Mouse (Mus musculus) myocyte (in vitro differentiated cells): ENCODE results near the gene Fosl2. TPM values are rescaled to one million over a fixed set of nuclear protein-coding genes. Genes with fewer than 3 reads are reported as not detected.

Experiments
- H3K27me3 ChIP-seq: one replicate; pipeline ENCODE4 v1.6.1; 2011; ENCODE audit not compliant: control insufficient read depth, insufficient read depth, insufficient read length
- H3K36me3 ChIP-seq: one replicate; pipeline ENCODE4 v1.6.1; 2011; ENCODE audit not compliant: control insufficient read depth, insufficient read depth
- H3K4me2 ChIP-seq: one replicate; pipeline ENCODE4 v1.6.1; 2011; ENCODE audit warnings: low read depth, control low read depth
- H3K4me3 ChIP-seq: one replicate; pipeline ENCODE4 v1.5.1; 2011; ENCODE audit warnings: mild to moderate bottlenecking, control low read depth, moderate library complexity
- H3K79me2 ChIP-seq: one replicate; pipeline ENCODE4 v1.6.1; 2011; ENCODE audit not compliant: control insufficient read depth, insufficient read depth
- H3ac ChIP-seq: one replicate; pipeline ENCODE4 v1.6.1; 2011; ENCODE audit not compliant: control insufficient read depth, insufficient read length
- CEBPB ChIP-seq: IDR thresholded peaks from 2 replicates; pipeline ENCODE4 v1.6.1; 2011; ENCODE audit warnings: mild to moderate bottlenecking, moderate library complexity; ENCODE audit not compliant: poor library complexity, insufficient read depth, severe bottlenecking
- E2F4 ChIP-seq: IDR thresholded peaks from one replicate; pipeline ENCODE4 v1.6.1; 2011; ENCODE audit warnings: mild to moderate bottlenecking, control low read depth, moderate library complexity; ENCODE audit not compliant: insufficient read depth
- MAX ChIP-seq: IDR thresholded peaks from one replicate; pipeline ENCODE4 v1.6.1; 2011; ENCODE audit warnings: low read depth, mild to moderate bottlenecking, control low read depth
- MYOD1 ChIP-seq, 3 experiments: IDR thresholded peaks; one replicate each; pipeline ENCODE4 v1.6.1; 2011; ENCODE audit warnings: control low read depth in 2 of 3, low read depth in 2 of 3, mild to moderate bottlenecking in 2 of 3, moderate library complexity in 1 of 3; ENCODE audit not compliant: insufficient read length in 2 of 3, control insufficient read depth in 1 of 3
- MYOG ChIP-seq, 3 experiments: IDR thresholded peaks; one replicate each; pipeline ENCODE4 v1.6.1; 2011; ENCODE audit warnings: control low read depth in 2 of 3, low read depth in 2 of 3, mild to moderate bottlenecking in 2 of 3; ENCODE audit not compliant: insufficient read length in 2 of 3, control insufficient read depth in 1 of 3, insufficient read depth in 1 of 3
- POLR2A ChIP-seq: IDR thresholded peaks from one replicate; pipeline ENCODE4 v1.6.1; 2011; ENCODE audit warnings: low read depth, mild to moderate bottlenecking, control low read depth, moderate library complexity; ENCODE audit not compliant: insufficient read length
- POLR2AphosphoS2 ChIP-seq: IDR thresholded peaks from one replicate; pipeline ENCODE4 v1.6.1; 2011; ENCODE audit warnings: low read depth, control low read depth; ENCODE audit not compliant: insufficient read length
- REST ChIP-seq: IDR thresholded peaks from one replicate; pipeline ENCODE4 v1.6.1; 2011; ENCODE audit warnings: mild to moderate bottlenecking, control low read depth, moderate library complexity; ENCODE audit not compliant: insufficient read depth, insufficient read length
- SRF ChIP-seq: IDR thresholded peaks from one replicate; pipeline ENCODE4 v1.6.1; 2011; ENCODE audit warnings: low read depth; ENCODE audit not compliant: control insufficient read depth, insufficient read length
- TCF12 ChIP-seq: IDR thresholded peaks from one replicate; pipeline ENCODE4 v1.6.1; 2011; ENCODE audit warnings: mild to moderate bottlenecking, control low read depth; ENCODE audit not compliant: poor library complexity, insufficient read depth, severe bottlenecking
- TCF3 ChIP-seq: IDR thresholded peaks from one replicate; pipeline ENCODE4 v1.6.1; 2011; ENCODE audit warnings: low read depth, control low read depth; ENCODE audit not compliant: insufficient read length
- USF1 ChIP-seq: IDR thresholded peaks from one replicate; pipeline ENCODE4 v1.6.1; 2011; ENCODE audit warnings: low read depth, mild to moderate bottlenecking, control low read depth, moderate library complexity
- polyA plus RNA-seq: library from polyadenylated mRNA; unstranded; fragments of >200 nt; fragmentation: generic; extraction: Trizol; gene quantifications from one replicate; pipeline ENCODE4 v1.2.1, GENCODE M21; 2012; ENCODE audit warnings: missing spikeins

Gene Fosl2
- polyA plus RNA-seq, 1 experiment: 30.9 TPM

DNA sequence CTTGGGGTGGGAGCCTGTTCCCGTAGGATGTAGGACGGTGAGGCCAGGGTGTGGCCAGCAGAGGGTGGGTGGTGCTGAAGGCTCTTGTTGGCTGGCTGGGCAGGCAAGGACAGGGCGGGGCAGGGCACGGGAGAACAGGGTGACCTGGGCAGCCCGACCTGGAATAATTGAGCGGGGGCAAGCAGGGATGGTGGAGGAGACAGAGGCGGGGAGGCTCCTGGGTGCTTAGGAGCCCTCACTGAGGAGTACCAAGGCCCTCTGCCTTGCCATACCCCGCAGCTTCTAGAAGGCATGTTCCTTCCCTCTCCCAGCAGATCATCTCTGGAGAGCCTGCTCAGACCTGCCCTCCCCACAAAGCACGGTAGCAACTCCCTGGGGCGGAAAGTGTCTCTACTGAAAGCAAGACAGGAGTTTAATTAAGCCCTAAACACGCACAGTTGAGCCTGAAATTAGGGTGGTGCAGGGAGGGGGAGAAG is 14.7 kb upstream of the Fosl2 start:
- no peak overlapping the region for H3K4me3 ChIP-seq
- TF ChIP-seq TCF3 (no peak), USF1 (no peak), REST (no peak), E2F4 (no peak), MYOG (IDR thresholded peaks at IDR 0.05; ENCODE audit: control insufficient read depth in 1 of 3, insufficient read depth in 1 of 3, insufficient read length in 2 of 3, low read depth in 2 of 3) (no peak), POLR2AphosphoS2 (no peak), SRF (no peak), MAX (no peak), CEBPB (no peak)
- H3K4me2 ChIP-seq: no peak overlapping the region
- H3K27me3 ChIP-seq: no peaks in the 10 kb centered on the region
- H3K79me2 ChIP-seq: no peaks in the 10 kb centered on the region
- no peaks in the 10 kb centered on the region for H3K36me3 ChIP-seq
- H3ac ChIP-seq: no peak overlapping the region

DNA sequence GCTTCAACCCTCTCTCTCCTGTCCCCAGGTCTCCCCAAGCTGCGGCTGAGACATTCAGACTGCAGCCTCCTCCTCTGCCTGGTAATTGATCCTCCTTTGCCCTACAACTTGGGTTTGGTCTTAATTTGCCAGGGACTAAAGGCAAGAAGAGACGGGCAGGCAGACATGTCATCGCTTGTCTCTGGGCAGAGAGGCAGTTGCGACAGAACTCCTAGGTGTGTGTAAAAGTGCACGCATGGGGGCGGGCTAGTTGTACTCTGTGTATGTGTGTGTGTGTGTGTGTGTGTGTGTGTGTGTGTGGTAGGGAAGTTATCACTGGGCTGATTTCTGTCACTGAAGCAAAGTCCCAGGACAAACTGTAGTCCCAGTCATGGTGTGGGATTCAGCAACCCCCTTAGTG is 13.7 kb upstream of the Fosl2 start:
- Histone ChIP-seq H3K27me3 (no peaks in the 10 kb centered on the region), H3K4me3 (no peak overlapping the region), H3K79me2 (no peaks in the 10 kb centered on the region), H3K4me2 (no peak overlapping the region), H3K36me3 (no peaks in the 10 kb centered on the region), H3ac (no peak overlapping the region)
- no peak for TF ChIP-seq MAX
- TF ChIP-seq MYOD1 (IDR thresholded peaks at IDR 0.05; ENCODE audit: control insufficient read depth in 1 of 3, insufficient read length in 2 of 3, low read depth in 2 of 3): no peak
- TF ChIP-seq E2F4: no peak

DNA sequence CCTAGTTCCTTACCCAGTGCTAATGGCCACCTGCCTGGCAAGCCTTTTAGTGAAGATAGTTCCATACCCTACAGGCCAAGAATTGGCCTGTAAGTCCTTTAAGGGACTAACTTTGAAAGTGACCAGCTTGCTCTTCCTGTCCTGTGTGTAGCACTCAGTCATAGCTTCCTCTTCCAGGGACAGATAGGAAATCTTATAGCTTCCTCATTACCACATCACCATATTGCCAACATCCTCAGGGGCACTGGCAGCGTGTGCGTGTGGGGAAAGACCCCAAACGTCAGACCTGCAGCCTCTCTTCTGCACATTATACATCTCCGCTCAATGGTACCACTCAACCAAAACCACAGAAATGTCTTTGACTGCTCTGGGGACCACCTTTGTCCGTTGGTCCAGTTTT is 13.2 kb upstream of the Fosl2 start:
- Histone ChIP-seq H3K79me2 (no peaks in the 10 kb centered on the region), H3K36me3 (no peaks in the 10 kb centered on the region), H3K4me2 (no peak overlapping the region), H3ac (no peak overlapping the region), H3K4me3 (no peak overlapping the region), H3K27me3 (no peaks in the 10 kb centered on the region)
- TF ChIP-seq MYOG (IDR thresholded peaks at IDR 0.05; ENCODE audit: control insufficient read depth in 1 of 3, insufficient read depth in 1 of 3, insufficient read length in 2 of 3, low read depth in 2 of 3) (no peak), MYOD1 (IDR thresholded peaks at IDR 0.05; ENCODE audit: control insufficient read depth in 1 of 3, insufficient read length in 2 of 3, low read depth in 2 of 3) (no peak), SRF (no peak), MAX (no peak), POLR2A (no peak), POLR2AphosphoS2 (no peak), REST (no peak), TCF12 (no peak), TCF3 (no peak), USF1 (no peak), CEBPB (no peak), E2F4 (no peak)

DNA sequence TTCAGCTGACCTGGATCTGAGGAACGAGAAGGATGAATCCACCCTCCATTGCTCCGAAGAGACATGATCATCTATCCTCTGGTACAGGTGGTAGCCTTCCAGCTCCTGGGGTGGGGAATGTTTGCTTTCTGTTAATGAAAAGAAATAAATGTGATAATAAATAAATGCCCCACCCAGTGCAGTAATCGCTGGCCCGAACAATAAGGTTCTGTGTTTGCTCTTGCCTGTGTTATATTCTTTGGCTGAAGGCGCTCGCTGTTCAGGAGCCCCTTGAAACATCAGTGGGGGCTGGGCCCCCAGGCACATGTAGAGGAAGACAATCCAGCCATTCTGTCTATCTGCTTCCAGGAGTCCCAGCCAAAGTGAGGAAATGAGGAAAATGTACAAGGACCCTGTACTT is 10.6 kb upstream of the Fosl2 start:
- H3K79me2 ChIP-seq: no peaks in the 10 kb centered on the region
- H3K4me3 ChIP-seq: no peak overlapping the region
- no peak overlapping the region for H3K4me2 ChIP-seq
- TF ChIP-seq USF1: no peak
- no peak for TF ChIP-seq TCF3
- no peak for TF ChIP-seq TCF12
- no peak for TF ChIP-seq MAX
- no peak for TF ChIP-seq REST
- TF ChIP-seq E2F4: no peak
- no peak for TF ChIP-seq MYOG (IDR thresholded peaks at IDR 0.05; ENCODE audit: control insufficient read depth in 1 of 3, insufficient read depth in 1 of 3, insufficient read length in 2 of 3, low read depth in 2 of 3)
- TF ChIP-seq MYOD1 (IDR thresholded peaks at IDR 0.05; ENCODE audit: control insufficient read depth in 1 of 3, insufficient read length in 2 of 3, low read depth in 2 of 3): no peak
- TF ChIP-seq SRF: no peak
- no peak for TF ChIP-seq POLR2AphosphoS2
- no peak for TF ChIP-seq POLR2A
- TF ChIP-seq CEBPB: no peak
- H3ac ChIP-seq: no peak overlapping the region
- H3K36me3 ChIP-seq: no peaks in the 10 kb centered on the region
- H3K27me3 ChIP-seq: no peaks in the 10 kb centered on the region

DNA sequence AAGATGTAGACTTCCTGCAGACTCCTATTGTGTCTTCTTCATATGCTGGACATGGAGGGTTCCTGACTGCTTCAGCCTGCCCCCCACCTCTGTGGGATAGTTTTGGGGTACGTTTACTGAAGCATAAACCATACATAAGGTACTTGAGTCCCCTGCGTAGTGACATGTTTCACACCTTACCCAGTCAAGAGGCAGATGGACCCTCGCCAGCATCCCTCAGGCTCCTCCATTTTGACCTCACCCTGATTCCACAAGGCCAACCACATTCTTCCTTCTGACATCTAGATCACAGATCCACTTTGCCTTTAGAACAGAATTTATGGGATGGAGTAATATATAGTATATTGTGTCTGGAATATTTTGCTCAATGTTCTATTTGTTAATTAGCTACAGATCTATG is 8.4 kb upstream of the Fosl2 start:
- Histone ChIP-seq H3K4me2 (no peak overlapping the region), H3K4me3 (no peak overlapping the region), H3ac (no peak overlapping the region), H3K79me2 (no peaks in the 10 kb centered on the region), H3K27me3 (no peaks in the 10 kb centered on the region), H3K36me3 (no peaks in the 10 kb centered on the region)
- TF ChIP-seq MYOD1 (IDR thresholded peaks at IDR 0.05; ENCODE audit: control insufficient read depth in 1 of 3, insufficient read length in 2 of 3, low read depth in 2 of 3) (no peak), REST (no peak)
